Mouse (Mus musculus) thymus, adult 2 months (tissue): Measurements from ENCODE around the gene Dab1.

Experiments
- CTCF ChIP-seq: fragments of 200-500 bp; IDR thresholded peaks from 2 replicates; pipeline ENCODE4 v1.5.1; 2012; ENCODE audit warnings: mild to moderate bottlenecking, control low read depth, low read length, moderate library complexity, borderline replicate concordance; ENCODE audit not compliant: control insufficient read depth, poor library complexity, insufficient read depth; ENCODE audit errors: extremely low read depth
- POLR2A ChIP-seq: fragments of 200-500 bp; IDR thresholded peaks from 2 replicates; pipeline ENCODE4 v1.6.1; 2012; ENCODE audit warnings: mild to moderate bottlenecking, low read length, control low read depth, moderate library complexity; ENCODE audit not compliant: control insufficient read depth, poor library complexity, insufficient read depth; ENCODE audit errors: extremely low read depth

DNA sequence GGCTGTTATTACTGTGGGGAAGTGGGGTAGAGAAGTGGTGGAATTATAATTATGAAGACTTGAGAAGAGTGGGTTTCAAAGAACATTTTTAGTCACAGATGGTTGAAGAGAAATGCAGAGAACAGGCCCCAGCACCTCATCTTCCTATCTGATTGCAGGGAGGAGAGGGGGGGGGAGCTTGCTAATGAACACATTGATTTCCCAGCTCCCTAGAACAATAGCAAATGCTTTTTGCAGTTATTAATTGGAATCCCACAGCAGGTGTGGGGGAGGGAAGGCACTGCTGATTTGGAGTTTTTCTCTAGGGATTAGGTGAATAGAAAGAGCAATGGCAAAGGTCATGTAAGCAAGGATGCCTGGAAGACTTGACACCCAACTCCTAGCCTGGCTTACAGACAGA is 310.5 kb downstream of the Dab1 start:
- TF ChIP-seq POLR2A (no peak), CTCF (no peak)
